Mouse (Mus musculus): Measurements from ENCODE around the gene Prkg1. TPM values are rescaled to one million over a fixed set of nuclear protein-coding genes. Genes with fewer than 3 reads are reported as not detected.

Prkg1 gene
- total RNA-seq, 2 experiments from 2014 or later = 0.31 TPM; not detected in 1

DNA sequence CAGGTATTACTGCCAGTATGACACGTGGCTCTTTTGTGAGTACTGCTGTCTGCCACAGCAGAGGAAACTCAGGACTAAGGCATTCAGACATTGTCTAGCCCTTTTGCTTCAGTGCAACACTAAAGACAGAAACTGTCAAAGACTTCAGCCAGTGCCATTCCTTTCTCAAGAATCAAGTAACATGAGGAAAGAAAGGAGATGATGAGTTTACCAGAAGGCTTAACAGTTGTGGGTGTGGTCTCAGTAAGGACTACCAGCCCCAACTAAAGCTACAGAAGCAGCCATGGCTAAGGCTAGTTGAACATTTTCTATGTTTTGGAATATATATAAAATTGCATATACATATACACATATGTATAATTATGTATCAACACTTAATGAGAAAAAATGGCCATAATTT, 816.6 kb downstream of the Prkg1 start:
- ATAC-seq (replicated peaks; ENCODE audit: poor library complexity, severe bottlenecking) = no peak

DNA sequence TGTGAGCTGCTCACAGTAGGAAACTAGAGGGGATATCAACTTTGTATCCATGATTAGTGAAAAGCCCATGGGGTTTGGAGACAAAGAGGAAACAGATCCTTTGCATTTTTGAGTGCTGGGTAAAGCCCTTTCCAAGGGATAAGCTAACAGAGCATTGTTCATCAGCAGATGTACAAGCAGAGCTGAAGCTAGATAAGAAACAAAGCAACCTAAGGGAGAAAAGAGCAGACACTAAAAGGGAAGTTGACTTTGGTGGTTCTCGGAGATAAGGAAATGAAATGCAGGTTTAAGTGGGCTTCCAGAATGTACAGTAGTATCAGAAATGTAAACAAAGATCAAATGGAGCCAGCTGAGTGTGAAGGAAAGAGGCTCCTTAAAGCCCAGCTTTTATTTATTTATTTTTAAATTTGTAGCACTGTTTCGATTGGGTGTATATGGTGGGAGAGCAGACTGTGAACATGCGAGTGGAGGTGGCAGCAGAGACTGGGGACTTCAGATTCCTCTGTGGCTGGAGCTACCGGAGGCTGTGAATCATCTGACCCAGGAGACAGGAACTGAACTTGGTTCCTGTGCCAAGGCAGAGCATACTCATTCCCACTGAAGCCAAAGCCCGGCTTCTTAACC, 822.4 kb downstream of the Prkg1 start:
- ATAC-seq (replicated peaks; ENCODE audit: poor library complexity, severe bottlenecking) = 0 out of 2 replicates have a peak, but pooled peaks have one; percentile 20

DNA sequence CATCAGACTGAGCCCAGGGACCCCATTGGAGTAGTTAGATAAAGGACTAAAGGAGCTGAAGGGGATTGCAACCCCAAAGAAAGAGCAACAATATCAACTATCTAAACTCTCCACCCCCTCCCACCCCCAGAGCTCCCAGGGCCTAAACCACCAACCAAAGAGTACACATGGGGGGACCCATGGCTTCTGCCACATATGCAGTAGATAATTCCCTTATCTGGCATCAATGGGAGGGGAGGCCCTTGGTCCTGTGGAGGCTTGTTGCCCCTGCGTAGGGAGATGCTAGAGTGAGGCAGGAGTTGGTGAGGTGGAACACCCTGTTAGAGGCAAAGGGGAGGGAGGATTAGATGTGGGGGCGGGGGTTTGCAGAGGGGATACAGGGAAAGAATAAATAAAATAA, 826.8 kb downstream of the Prkg1 start:
- ATAC-seq (replicated peaks; ENCODE audit: poor library complexity, severe bottlenecking) = no peak

DNA sequence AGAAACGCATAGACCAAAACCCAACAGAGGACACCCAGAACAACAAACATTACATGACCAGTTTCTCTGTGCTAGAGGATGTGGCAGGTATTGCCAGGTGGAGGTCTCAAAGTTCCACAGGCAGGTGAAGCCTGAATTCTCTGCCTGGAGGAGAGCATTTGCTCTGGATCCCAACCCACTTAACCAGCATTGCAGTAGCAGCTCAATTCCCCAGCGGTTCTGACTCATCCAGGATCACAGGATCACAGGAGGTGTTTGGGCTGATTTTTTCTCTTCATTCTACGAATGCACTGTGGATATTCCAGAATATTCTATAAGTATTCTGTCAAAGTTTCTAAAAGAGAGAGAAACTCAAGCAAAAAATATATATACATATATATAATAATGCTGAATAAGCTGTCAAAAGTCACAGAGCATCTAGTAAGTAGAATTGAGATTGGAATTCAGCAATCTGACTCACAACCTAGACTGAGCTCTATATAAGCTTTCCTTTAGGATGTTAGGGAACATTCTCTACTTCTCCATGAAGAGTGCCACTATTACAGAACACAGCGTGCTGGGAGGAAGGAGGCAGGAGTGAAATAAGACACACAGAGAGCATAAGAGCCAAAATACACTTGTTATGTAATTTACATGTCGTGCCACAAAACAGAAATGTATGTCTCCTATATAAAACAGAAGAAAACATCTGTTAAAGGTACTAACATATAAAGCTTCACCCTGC, 833.2 kb downstream of the Prkg1 start:
- no peak for ATAC-seq (replicated peaks; ENCODE audit: poor library complexity, severe bottlenecking)

DNA sequence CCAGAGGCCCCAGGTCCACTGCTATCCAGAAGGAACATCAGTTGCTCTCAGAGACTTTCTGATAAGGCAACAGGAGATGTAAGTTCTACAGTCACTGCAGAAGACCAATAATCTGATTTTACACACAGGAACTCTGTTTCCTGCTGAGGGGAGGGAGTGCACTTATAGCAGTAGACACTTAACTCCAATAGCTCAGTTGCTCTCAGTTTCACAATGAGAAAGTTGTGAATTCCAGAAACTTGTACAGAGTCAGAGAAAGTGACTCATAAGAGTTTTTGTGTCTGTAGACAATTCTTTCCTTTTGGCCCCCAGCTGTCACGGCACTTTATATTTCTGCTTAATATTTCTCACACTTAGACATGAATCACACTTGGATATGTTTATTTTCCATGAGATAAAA, 840.8 kb downstream of the Prkg1 start:
- no peak for ATAC-seq (replicated peaks; ENCODE audit: poor library complexity, severe bottlenecking)

DNA sequence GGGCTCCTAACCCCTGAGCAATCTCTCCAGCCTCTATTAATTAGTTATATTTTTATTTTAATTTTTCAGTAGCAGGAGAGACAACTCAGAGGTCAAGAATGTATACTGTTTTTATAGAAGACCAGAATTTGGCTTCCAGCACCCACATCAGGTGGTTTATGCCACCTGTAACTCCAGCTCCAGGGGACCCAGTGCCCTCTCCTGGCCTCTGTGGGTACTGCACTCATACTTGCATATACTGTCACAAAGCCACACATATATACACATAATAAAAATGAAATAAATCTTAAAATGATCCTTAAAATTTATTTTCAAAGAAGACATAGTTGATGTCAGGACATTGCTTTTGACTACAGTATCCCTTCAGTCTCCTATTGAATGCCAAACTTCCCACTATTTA, 862.5 kb downstream of the Prkg1 start:
- ATAC-seq (replicated peaks; ENCODE audit: poor library complexity, severe bottlenecking) = no peak

DNA sequence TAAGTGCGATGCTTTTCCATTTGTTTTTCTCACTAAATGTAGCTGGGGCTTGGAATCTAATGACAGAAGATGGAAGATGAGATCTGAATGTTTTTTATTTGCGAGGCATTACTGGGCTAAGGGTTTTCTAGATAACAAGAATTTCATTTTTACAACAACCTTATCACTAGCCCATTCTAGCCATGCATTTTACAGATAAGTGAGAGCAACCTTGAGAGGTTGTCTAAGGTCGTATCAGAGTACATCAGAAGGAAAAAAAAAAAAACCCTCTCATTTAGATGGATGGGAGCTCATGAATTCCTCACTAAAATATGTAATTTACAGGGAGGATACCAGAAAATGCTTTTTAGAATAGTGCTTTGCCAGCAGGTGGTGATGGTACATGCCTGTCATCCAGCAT, 863.8 kb downstream of the Prkg1 start:
- ATAC-seq (replicated peaks; ENCODE audit: poor library complexity, severe bottlenecking) = no peak

DNA sequence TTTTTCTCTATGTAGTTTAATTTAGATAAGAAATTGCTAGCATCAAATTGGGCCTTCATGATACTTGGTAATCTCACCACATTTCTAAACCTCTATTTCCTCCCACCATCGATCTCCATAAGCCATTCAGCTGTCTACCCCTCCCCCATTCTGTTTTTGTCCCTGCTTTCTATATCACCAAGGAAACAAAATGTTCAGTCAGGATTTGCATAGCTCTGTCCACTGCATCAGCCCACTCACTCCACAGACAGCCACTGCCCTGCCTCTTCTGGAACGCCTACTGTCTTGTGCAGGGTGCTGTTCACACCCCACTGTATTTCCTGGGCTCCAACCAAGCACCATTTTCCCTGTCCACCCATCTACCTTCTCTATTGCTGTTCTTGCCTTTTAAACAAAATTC, 874.5 kb downstream of the Prkg1 start:
- no peak for ATAC-seq (replicated peaks; ENCODE audit: poor library complexity, severe bottlenecking)

DNA sequence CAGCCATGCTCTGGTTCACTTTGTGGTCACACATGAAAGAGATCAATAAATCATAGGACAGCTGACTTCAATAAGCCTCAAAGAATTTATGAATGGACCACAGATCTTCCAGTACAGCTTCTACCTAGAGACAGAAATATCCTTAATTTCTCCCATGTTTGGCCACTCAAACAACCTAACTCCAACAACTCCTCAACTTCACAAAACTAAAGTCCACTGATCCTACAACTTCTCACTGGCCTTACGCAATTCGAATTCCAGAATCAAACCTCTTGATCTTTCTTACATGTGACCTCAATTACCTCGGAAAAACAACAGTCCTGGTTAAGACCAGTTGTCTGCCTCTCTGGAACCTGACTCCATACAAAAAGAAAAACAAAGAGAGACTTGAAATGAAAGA, 875.0 kb downstream of the Prkg1 start:
- no peak for ATAC-seq (replicated peaks; ENCODE audit: poor library complexity, severe bottlenecking)

DNA sequence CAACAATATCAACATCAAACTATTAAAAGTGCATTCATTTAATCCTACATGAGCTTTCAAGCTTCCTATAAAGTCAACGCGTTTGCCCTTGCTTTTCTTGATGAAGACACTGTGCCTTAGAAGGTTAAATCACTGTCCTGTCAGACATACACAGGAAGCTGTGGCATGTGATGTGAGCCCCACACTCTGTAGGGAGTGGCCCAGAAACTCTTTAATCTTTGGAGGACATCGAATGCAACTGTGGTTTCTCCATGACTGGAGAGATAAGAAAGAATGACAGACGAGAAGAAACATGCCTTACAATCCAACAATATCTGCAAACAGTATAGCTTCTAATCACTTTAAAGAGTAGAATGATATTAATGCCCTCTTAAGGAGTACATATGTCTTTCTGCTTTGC, 903.4 kb downstream of the Prkg1 start:
- no peak for ATAC-seq (replicated peaks; ENCODE audit: poor library complexity, severe bottlenecking)

DNA sequence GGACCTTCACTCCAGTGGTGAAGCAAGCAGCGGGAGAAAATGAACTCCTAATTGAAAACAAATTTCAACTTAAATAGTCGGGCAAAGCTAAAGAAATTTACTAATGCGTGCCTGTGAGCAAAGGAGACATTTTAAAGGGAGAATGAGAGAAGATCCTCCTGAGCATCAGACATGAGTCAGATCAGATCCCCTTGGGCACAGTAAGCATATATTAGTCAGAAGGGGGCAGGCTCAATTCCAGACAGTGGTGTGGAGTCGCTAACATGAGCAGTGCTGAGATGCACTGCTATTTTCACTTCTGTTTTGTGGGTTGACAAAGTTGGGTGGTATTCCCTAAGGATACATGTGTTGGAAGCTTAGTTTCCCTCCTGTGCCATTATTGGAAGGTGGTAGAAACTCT, 913.8 kb downstream of the Prkg1 start:
- no peak for ATAC-seq (replicated peaks; ENCODE audit: poor library complexity, severe bottlenecking)

DNA sequence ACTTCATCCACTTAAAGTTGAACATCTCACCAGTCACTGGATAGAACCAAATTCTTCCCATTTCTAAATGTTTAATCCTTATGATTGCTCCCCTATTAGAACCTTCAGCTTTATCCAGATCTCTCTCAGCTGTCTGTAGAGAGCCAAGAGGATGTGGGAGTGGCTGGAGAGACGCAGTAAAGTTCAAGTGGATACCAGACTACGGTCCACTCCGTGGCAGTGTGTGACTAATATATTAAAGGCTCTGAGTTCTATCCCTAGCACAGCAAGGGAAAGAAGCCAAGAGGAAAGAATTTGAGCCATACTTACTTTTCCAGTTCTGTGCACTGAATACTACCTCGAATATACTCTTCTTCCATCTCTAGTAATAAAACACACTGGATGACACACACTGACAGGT, 919.9 kb downstream of the Prkg1 start:
- no peak for ATAC-seq (replicated peaks; ENCODE audit: poor library complexity, severe bottlenecking)

DNA sequence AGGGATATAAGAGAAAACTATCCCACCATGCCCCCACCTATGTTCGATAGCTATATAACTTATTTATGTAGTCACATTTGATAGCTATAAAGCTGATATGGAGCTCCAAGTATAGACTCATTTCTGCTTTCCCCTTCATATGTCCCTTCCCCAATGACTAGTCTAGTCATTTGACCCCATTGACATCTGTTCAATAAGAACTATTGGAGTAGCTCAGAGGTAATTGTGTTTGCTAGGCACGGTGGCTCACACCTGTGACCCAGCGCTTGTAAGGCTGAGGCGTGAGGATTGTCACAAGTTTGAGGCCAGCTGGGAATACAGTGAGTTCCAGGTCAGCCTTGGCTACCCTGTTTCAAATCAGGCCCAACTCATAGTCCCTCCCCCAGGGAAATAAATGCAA, 921.2 kb downstream of the Prkg1 start:
- ATAC-seq (replicated peaks; ENCODE audit: poor library complexity, severe bottlenecking) = no peak

DNA sequence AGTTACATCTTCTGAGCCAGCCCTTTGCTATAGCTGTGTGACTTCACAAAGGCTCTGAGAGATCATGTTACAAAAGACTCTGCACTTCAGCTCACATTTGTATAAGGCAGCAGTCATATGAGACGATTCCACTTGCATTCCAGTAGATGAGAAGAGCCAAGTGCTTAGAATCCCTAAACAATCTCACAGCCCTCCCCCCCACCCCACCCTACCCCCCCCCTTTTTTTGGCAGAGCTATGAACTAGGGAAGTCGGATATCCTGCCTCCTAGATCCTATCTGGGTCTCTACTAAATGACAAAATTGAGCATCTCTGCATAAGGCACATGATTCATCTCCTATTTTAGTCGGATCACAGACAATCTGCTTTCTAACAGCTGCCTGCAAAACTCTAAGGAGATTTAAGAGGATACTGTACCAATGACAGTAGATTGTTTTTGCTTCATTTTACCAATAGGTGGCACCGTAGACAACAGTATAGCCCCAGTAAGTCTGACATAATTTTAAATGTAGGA, 921.7 kb downstream of the Prkg1 start:
- no peak for ATAC-seq (replicated peaks; ENCODE audit: poor library complexity, severe bottlenecking)

DNA sequence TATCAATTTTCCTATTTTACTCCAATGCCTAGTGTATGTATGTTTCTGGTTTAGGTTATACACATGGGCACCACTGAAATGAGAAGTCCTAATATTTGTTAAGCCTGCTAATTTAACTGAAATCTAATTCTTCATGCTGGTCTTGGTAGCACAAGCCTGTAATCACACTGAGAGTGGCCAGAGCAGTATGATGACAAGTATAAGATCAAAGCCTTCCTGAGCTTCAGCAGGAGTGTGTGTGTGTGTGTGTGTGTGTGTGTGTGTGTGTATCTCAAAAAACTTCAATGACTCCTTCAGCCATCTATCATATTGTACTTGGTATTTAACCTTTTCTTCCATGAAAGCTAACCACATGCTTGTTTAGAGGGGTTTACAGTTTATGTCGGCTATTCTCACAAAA, 922.2 kb downstream of the Prkg1 start:
- ATAC-seq (replicated peaks; ENCODE audit: poor library complexity, severe bottlenecking) = no peak

DNA sequence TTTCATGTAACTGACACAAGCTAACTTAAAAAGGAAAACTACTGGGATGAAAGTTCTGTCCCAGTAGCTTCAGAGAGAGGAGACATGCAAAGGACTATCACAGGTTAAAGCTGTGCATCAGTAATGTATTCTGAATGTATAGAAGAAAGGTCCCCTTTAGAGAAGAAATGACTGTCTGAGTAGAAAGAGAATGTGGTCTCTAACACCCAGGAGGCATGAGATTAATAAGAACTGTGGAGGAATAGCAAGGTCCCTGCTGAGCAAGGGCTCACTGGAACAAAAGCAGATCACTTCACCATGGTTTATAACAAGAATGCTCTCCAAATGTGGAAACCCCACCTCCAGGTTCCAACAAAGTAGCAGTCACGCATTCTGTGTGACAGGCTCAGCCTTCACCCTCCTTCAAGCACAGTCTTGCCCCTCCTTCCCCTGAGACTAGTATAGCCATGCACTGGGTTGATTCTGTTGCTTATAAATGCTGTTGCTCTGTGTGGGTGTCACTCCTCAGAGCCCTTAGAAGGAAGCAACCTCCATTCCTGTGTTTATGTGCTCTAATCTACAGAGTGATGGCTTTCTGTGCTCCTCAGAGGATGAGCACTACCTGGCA, 931.7 kb downstream of the Prkg1 start:
- no peak for ATAC-seq (replicated peaks; ENCODE audit: poor library complexity, severe bottlenecking)

DNA sequence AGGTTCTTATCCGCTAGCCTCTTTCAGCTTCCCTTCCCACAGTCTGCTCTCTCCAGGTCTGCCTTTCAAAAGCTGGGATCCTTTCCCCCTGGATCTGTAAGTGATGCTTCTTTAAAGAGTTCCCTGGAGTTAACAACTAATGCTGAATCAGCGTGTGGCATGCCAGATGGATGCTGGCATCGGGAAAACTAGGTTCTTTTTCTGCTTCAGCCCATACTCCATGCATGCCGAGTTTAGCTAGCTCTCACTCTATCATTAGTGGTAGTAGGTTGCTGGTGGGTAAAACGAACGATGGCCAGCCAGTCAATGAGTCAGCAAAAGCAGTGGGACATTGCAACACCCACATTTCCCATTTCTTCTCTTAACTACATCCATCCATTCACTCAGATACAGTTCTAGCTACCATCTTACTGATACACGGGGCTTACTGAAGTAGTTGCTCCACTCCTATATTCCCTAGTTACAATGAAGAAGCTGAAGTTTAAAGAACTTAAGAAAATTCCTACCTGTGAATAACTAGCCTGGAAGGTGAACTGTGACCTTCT, 935.5 kb downstream of the Prkg1 start:
- 0 out of 2 replicates have a peak, but pooled peaks have one; percentile 35 for ATAC-seq (replicated peaks; ENCODE audit: poor library complexity, severe bottlenecking)

DNA sequence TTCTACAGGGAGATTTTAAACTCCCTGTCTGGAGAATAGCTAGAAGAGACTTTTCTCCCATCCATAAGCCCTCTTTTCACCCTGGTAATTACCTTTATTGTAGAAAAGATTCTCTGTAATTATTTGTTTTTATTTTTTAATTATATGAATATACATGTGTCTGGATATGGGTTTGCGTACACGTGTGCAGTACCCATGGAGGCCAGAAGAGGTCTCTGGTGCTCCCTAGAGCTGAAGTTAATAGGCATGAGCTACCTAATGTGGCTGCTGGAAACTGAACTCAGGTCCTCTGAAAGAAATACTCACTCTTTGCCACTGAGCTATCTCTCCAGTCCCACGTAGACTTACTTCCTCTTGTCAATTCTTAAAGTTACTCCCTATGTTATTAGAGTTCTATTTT, 937.0 kb downstream of the Prkg1 start:
- no peak for ATAC-seq (replicated peaks; ENCODE audit: poor library complexity, severe bottlenecking)

DNA sequence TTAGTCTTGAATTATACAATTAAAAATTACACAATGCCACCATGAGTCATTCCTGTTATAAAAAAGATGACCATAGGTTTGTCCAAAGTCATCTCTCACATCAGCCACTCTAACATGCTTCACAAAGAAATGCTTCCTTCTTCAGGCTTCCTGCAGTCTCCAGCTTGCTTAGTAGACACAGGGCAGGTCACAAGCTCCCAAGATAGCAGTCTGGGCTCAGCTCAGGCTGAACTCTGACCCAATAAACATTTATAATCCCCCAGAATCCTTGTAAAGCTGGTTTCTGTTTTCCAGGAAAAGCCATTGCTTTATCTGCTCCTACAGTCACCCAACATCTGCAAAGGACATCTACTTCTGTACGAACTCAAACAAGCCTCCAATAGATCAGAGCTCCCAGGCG, 938.7 kb downstream of the Prkg1 start:
- no peak for ATAC-seq (replicated peaks; ENCODE audit: poor library complexity, severe bottlenecking)

DNA sequence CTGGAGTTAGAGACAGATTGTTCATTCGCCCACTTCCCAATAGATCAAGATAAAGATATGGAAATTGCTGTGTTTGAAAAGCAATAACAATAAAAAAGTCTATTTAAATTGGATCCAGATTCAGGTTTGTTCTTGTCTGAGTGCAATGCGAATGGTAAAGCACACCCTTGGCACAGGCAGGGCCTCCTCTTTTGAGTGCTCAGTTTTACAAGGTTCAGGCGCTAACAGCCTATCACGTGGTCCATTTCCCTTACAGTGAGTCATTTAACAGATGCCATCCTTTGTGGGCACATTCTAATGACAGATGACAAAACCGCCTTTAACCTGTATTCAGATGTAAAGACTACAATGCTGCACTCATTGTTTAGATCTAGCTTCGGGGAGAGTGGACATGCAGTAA, 949.2 kb downstream of the Prkg1 start:
- ATAC-seq (replicated peaks; ENCODE audit: poor library complexity, severe bottlenecking) = no peak

DNA sequence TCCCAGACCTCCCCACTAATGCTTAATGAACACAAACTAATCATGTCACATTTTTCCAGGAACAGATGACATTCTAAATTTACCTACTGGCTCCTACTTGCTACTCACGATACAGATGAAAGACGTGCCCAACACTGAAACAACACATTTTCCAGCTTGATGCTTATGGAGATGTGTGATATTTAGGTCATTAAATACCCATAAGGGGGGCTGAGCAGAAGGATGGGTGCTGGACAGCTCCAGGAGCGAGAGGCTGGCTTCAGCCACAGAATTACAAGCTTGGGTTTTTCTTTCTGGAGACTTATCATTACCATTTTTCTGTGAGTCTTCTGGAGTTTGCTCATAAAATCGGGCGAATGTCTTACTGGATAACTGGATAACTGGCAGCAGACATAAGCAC, 958.6 kb downstream of the Prkg1 start:
- no peak for ATAC-seq (replicated peaks; ENCODE audit: poor library complexity, severe bottlenecking)
